Mouse (Mus musculus): ENCODE results near the gene Lrrtm4.

Gene Lrrtm4

GRCm38 (mm10) chr6:80018765-80019164, at the start of gene Lrrtm4:
Lrrtm4 (plus strand) TSS chr6:80018877.
- no peak for DNase-seq

- DNase-seq, result no peak
Measured at GRCm38 (mm10) chr6:80019189-80019860, 648 bp downstream of the Lrrtm4 start.

GRCm38 (mm10) chr6:80019861-80020230, 1.2 kb downstream of the Lrrtm4 start:
- no peak for DNase-seq

GRCm38 (mm10) chr6:80056849-80057248, 38.2 kb downstream of the Lrrtm4 start:
- no peak for DNase-seq

- DNase-seq, result no peak
Measured at GRCm38 (mm10) chr6:80078001-80078400, 59.3 kb downstream of the Lrrtm4 start.

GRCm38 (mm10) chr6:80079290-80079689, 60.6 kb downstream of the Lrrtm4 start:
- DNase-seq, result no peak

GRCm38 (mm10) chr6:80094909-80095308, 76.2 kb downstream of the Lrrtm4 start:
- no peak for DNase-seq

- DNase-seq, result no peak
Measured at GRCm38 (mm10) chr6:80105343-80105742, 86.7 kb downstream of the Lrrtm4 start.

- no peak for DNase-seq
Measured at GRCm38 (mm10) chr6:80105843-80106242, 87.2 kb downstream of the Lrrtm4 start.

- DNase-seq, result no peak
Measured at GRCm38 (mm10) chr6:80126419-80126818, 107.7 kb downstream of the Lrrtm4 start.

- no peak for DNase-seq
Measured at GRCm38 (mm10) chr6:80162585-80162984, 143.9 kb downstream of the Lrrtm4 start.

- DNase-seq, result no peak
Measured at GRCm38 (mm10) chr6:80181916-80182315, 163.2 kb downstream of the Lrrtm4 start.

- DNase-seq, result no peak
Measured at GRCm38 (mm10) chr6:80182353-80182752, 163.7 kb downstream of the Lrrtm4 start.

- no peak for DNase-seq
Measured at GRCm38 (mm10) chr6:80185489-80186113, 166.9 kb downstream of the Lrrtm4 start.

- DNase-seq, result no peak
Measured at GRCm38 (mm10) chr6:80186791-80187190, 168.1 kb downstream of the Lrrtm4 start.

GRCm38 (mm10) chr6:80209476-80209875, 190.8 kb downstream of the Lrrtm4 start:
- DNase-seq, result no peak

GRCm38 (mm10) chr6:80210281-80210680, 191.6 kb downstream of the Lrrtm4 start:
- no peak for DNase-seq

GRCm38 (mm10) chr6:80261595-80261994, 242.9 kb downstream of the Lrrtm4 start:
- DNase-seq, result no peak

- no peak for DNase-seq
Measured at GRCm38 (mm10) chr6:80263972-80264371, 245.3 kb downstream of the Lrrtm4 start.

GRCm38 (mm10) chr6:80264584-80264983, 245.9 kb downstream of the Lrrtm4 start:
- no peak for DNase-seq

- DNase-seq, result no peak
Measured at GRCm38 (mm10) chr6:80265746-80266145, 247.1 kb downstream of the Lrrtm4 start.

GRCm38 (mm10) chr6:80286968-80287367, 268.3 kb downstream of the Lrrtm4 start:
- DNase-seq, result no peak

GRCm38 (mm10) chr6:80301871-80302270, 283.2 kb downstream of the Lrrtm4 start:
- DNase-seq, result no peak

- no peak for DNase-seq
Measured at GRCm38 (mm10) chr6:80303568-80303967, 284.9 kb downstream of the Lrrtm4 start.

GRCm38 (mm10) chr6:80328391-80328790, 309.7 kb downstream of the Lrrtm4 start:
- DNase-seq, result no peak

All from lung, adult 18-20 months (tissue).